Mouse (Mus musculus) G1E-ER4 (cell line): Measurements from ENCODE around the gene Vmn2r72. TPM values are rescaled to one million over a fixed set of nuclear protein-coding genes. Genes with fewer than 3 reads are reported as not detected.

Experiments used
- GATA1 ChIP-seq: IDR thresholded peaks from one replicate; pipeline ENCODE4 v1.8.0; 2012; ENCODE audit warnings: low read length, inconsistent platforms
- polyA plus RNA-seq: library from polyadenylated mRNA; stranded (reverse); fragments of >175 nt; gene quantifications from 2 replicates; pipeline ENCODE4 v1.2.3, GENCODE M21; 2012

The Vmn2r72 gene
- polyA plus RNA-seq = not detected in 2 replicates

DNA sequence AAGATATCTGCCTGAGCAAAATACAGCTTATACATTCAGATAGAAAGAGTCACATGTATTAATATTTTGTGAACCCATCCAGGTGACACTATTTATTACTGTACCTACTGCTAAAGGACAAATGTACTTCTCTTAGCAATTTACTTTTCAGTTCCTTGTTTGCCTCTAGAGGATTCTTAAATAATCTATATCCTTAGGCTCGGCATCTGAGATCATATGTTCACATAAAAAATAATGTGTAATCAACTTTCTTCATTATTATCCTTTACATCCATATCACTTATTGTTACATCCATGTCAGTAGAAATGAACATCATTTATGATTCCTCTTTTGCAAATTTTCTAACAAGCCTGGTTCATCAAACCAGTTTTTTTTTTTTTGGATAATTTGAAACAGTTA is at the start of gene Vmn2r72:
TSS of gene Vmn2r72 (minus strand) at position 101 of the 400 bp plus-strand sequence.
- no peak for TF ChIP-seq GATA1

Other genes starting within 250 kb of the Vmn2r72 start
- not detected in 2 replicates for gene Vmn2r71, start 192.0 kb downstream of the Vmn2r72 start, polyA plus RNA-seq
- gene Vmn2r70, start 185.9 kb downstream of the Vmn2r72 start, polyA plus RNA-seq = not detected in 2 replicates
- gene Vmn2r73, start 121.2 kb upstream of the Vmn2r72 start, polyA plus RNA-seq = not detected in 2 replicates
- not detected in 2 replicates for gene Vmn2r74, start 206.5 kb upstream of the Vmn2r72 start, polyA plus RNA-seq